Mouse (Mus musculus) forebrain, embryonic 12.5 days (tissue): ENCODE measurements around the gene Pla1a. TPM values are rescaled to one million over a fixed set of nuclear protein-coding genes. Genes with fewer than 3 reads are reported as not detected.
"Not testable (repeated sequence)": the region's sequence is repeated elsewhere in the genome, so short reads cannot be mapped to it uniquely, and the experiment has no call there.

ENCODE experiments used
- ATAC-seq: fragments of 200-750 bp; cut with Nextera tagmentation; 2 replicates; pipeline ENCODE4 v1.8.0; 2017; ENCODE audit warnings: moderate TSS enrichment; ENCODE audit not compliant: low FRiP score
- H3K27ac ChIP-seq: fragments of 300-500 bp; sonication (generic); 2 replicates; pipeline ENCODE4 v1.5.1; 2016; ENCODE audit warnings: mild to moderate bottlenecking
- H3K27me3 ChIP-seq: fragments of 300-500 bp; sonication (generic); 2 replicates; pipeline ENCODE4 v1.6.1; 2016; ENCODE audit warnings: mild to moderate bottlenecking
- H3K36me3 ChIP-seq: fragments of 300-500 bp; sonication (generic); replicated peaks from 2 replicates; pipeline ENCODE4 v1.6.1; 2016; ENCODE audit warnings: mild to moderate bottlenecking
- H3K4me1 ChIP-seq: fragments of 300-500 bp; sonication (generic); 2 replicates; pipeline ENCODE4 v1.6.1; 2016
- H3K4me2 ChIP-seq: fragments of 300-500 bp; sonication (generic); 2 replicates; pipeline ENCODE4 v1.6.1; 2016; ENCODE audit warnings: mild to moderate bottlenecking, moderate library complexity
- H3K4me3 ChIP-seq: fragments of 300-500 bp; sonication (generic); replicated peaks from 2 replicates; pipeline ENCODE4 v1.5.1; 2016; ENCODE audit warnings: mild to moderate bottlenecking
- H3K9ac ChIP-seq: fragments of 300-500 bp; sonication (generic); 2 replicates; pipeline ENCODE4 v1.6.1; 2016; ENCODE audit warnings: mild to moderate bottlenecking
- H3K9me3 ChIP-seq: fragments of 300-500 bp; sonication (generic); 2 replicates; pipeline ENCODE4 v1.6.1; 2016
- WGBS: fragments of 180-500 bp; shearing (Covaris S2); methylation state at CpG from one replicate; pipeline ENCODE4 v1.1.7; 2016; 5-methylcytosine and 5-hydroxymethylcytosine counted together
- polyA plus RNA-seq: library from polyadenylated mRNA; unstranded; fragments of >200 nt; fragmentation: Nextera tagmentation; extraction: Ambion mirVana; gene quantifications from 2 replicates; pipeline ENCODE4 v1.2.1, GENCODE M21; 2016

Gene Pla1a
- polyA plus RNA-seq, 1 experiment from 2014 or later: 0.15 TPM

- Histone ChIP-seq H3K36me3 (peaks cover 9% of the 10 kb centered on the region), H3K27me3 (no peaks in the 10 kb centered on the region), H3K4me1 (peaks cover 12% of the 10 kb centered on the region), H3K9ac (no peak overlapping the region), H3K4me3 (no peak overlapping the region), H3K27ac (no peak overlapping the region), H3K4me2 (no peak overlapping the region), H3K9me3 (no peaks in the 10 kb centered on the region)
- ATAC-seq: no peak
- 81% methylated on average over 11 of the region's 11 CpGs for WGBS
These were observed 21.7 kb upstream of the Pla1a start for GRCm38 (mm10) chr16:38454533-38455254.

- 93% methylated on average over 4 of the region's 4 CpGs for WGBS
- H3K4me1 ChIP-seq: peaks cover 12% of the 10 kb centered on the region
- ATAC-seq: no peak
These were observed 21.0 kb upstream of the Pla1a start for GRCm38 (mm10) chr16:38453952-38454351.

DNA sequence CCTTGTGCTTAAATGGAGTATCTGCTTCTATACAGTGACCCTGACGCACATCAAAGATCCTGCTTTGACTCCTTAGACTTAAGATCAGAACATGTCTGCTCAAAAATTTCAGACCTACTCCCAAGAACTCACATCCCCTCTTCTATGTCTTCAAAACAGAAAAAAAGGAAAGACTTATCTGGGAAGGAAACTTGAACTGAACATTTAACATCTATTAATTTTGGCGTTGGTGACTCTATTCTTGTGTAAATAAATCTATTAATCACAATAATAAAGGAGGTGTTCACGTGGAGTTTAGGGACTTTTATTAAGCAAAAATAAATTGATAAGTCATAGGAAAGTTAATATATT lies 20.2 kb upstream of the Pla1a start:
- Histone ChIP-seq H3K36me3 (peaks cover 24% of the 10 kb centered on the region), H3K4me2 (peak overlapping the region; percentile 77), H3K4me3 (peak overlapping the region; percentile 70), H3K27ac (no peak overlapping the region), H3K27me3 (no peaks in the 10 kb centered on the region), H3K9me3 (no peaks in the 10 kb centered on the region), H3K4me1 (peaks cover 12% of the 10 kb centered on the region), H3K9ac (peak overlapping the region; percentile 82)
- ATAC-seq: no peak
- 32% methylated on average over 3 of the region's 3 CpGs for WGBS

More at GRCm38 (mm10) chr16:38453952-38454351, 21.0 kb upstream of the Pla1a start:
- H3K9me3 ChIP-seq: no peaks in the 10 kb centered on the region
- H3K9ac ChIP-seq: no peak overlapping the region
- H3K27ac ChIP-seq: no peak overlapping the region
- H3K4me3 ChIP-seq: no peak overlapping the region
- no peaks in the 10 kb centered on the region for H3K27me3 ChIP-seq
- H3K4me2 ChIP-seq: no peak overlapping the region
- peaks cover 17% of the 10 kb centered on the region for H3K36me3 ChIP-seq

DNA sequence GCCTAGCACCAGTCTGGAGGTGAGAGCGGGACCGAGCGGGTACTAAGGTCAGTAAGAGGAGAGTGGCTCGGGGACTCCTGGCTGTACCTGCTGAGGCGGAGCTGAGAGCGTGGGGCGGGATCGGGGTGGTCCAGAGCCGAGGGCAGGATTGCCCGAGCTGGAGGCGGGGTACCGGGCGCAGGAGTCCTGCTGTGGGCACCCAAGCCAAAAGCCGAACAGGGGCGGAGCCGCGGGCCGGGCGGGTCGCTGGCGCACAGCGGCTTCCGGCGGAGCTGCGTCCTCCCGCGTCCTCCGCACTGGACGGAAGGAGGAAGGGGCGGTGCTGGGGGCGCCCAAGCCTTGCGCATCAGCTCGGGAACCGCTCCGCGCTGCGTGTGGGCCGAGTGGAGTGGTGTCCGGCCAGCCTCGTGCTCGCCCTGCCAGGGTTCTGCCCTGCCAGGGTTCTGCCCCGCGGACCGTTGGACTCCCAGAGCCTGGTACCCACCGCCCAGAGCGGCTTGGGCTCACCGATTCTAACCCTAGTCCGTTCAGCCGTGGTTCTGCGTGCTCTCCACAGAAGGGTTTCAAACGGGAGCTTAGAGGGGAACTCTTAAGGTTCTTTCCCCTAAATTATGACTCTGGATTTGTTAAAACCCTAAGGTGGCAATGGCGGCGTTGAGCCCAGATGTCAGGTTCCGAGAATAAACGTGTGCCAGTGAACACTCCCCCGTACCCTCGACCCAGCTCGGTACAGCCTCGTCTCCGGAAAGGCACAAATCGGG lies 19.7 kb upstream of the Pla1a start, which contains the start of gene Adprh:
Adprh (minus strand) TSS at position 262 of the 761 bp plus-strand sequence.
- Histone ChIP-seq H3K4me1 (peaks cover 12% of the 10 kb centered on the region), H3K4me3 (peak within 1 kb of the TSS; percentile 70), H3K4me2 (peak within 1 kb of the TSS; percentile 77), H3K9ac (peak within 1 kb of the TSS; percentile 82), H3K27ac (peak within 1 kb of the TSS; percentile 79), H3K36me3 (peaks cover 30% of the 10 kb centered on the region), H3K27me3 (no peaks in the 10 kb centered on the region), H3K9me3 (no peaks in the 10 kb centered on the region)
- ATAC-seq: peak; percentile 98
- under 1% methylated on average over 55 of the region's 61 CpGs for WGBS

DNA sequence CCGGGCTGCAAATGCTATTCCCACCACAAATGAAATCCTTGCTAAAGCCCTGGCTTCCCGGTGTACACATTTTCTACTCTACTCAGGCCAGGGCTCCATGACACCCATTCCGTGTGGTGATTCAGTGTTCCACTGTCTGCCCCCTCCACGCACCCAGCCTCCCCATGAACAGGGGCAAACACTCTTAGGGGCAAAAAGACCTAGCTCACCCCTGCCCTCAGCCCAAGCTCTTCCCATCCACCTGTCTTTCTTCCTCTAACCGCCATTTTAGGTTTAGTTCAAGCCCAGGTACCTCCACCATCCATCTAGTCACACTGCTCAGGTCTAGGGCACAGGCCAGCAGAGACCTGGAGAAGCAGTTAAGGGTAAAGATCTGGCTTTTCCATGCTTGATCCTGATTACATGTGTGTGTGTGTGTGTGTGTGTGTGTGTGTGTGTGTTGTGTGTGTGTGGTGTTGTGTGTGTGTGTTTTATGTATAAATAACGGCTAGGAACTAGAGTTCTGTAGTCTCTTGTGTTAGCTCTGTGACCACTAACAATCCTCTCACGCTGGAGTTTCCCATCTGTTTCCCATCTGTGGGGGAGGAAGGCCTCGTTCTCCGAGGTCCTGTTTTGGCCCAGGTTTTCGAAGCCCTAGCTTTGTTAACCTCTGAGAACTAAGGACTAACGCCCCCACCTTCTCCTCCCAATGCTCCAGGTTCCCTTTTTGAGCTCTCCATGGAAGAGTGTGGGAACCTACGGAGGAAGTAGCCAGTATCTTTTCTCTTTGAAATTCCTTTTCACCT lies 18.7 kb upstream of the Pla1a start:
- Histone ChIP-seq H3K9me3 (no peaks in the 10 kb centered on the region), H3K27me3 (no peaks in the 10 kb centered on the region), H3K4me3 (peak overlapping the region; percentile 70), H3K27ac (peak overlapping the region; percentile 79), H3K36me3 (peaks cover 39% of the 10 kb centered on the region), H3K4me2 (peak overlapping the region; percentile 77), H3K9ac (peak overlapping the region; percentile 82), H3K4me1 (peaks cover 12% of the 10 kb centered on the region)
- WGBS: 49% methylated on average over 12 of the region's 12 CpGs
- ATAC-seq: no peak

- Histone ChIP-seq H3K27me3 (no peaks in the 10 kb centered on the region), H3K36me3 (peaks cover 48% of the 10 kb centered on the region), H3K4me1 (peaks cover 12% of the 10 kb centered on the region), H3K27ac (no peak overlapping the region), H3K4me3 (no peak overlapping the region), H3K4me2 (no peak overlapping the region), H3K9ac (no peak overlapping the region), H3K9me3 (no peaks in the 10 kb centered on the region)
- 88% methylated on average over 7 of the region's 7 CpGs for WGBS
- no peak for ATAC-seq
These were observed 17.8 kb upstream of the Pla1a start for GRCm38 (mm10) chr16:38450707-38451106.

DNA sequence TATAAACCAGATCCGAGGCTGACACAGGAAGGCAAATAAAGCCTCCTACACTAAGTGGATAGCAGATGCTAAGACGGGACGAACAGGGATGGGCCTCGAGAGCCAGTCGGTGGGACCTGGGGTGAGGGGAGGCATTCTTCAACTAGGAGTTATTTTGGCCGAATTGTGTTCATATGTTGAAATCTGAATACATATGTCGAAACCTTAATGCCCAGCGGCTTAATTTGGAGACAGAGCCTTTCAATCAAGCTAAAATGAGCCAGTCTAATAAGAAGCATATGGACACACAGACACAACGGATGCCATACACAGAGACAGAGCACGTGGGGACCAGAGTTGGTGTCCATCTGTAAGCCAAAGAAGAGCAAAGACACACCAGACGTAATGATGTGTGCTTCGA lies 15.5 kb upstream of the Pla1a start:
- no peak overlapping the region for H3K27ac ChIP-seq
- ATAC-seq: no peak
- H3K9ac ChIP-seq: no peak overlapping the region
- H3K4me3 ChIP-seq: no peak overlapping the region
- H3K36me3 ChIP-seq: peaks cover 70% of the 10 kb centered on the region
- no peak overlapping the region for H3K4me2 ChIP-seq
- no peaks in the 10 kb centered on the region for H3K9me3 ChIP-seq
- no peaks in the 10 kb centered on the region for H3K27me3 ChIP-seq
- peaks cover 12% of the 10 kb centered on the region for H3K4me1 ChIP-seq
- 95% methylated on average over 12 of the region's 12 CpGs for WGBS

- H3K36me3 ChIP-seq: peaks cover 80% of the 10 kb centered on the region
- WGBS: 91% methylated on average over 21 of the region's 21 CpGs
- H3K4me3 ChIP-seq: no peak overlapping the region
- no peaks in the 10 kb centered on the region for H3K27me3 ChIP-seq
- H3K9ac ChIP-seq: no peak overlapping the region
- H3K4me2 ChIP-seq: no peak overlapping the region
- H3K27ac ChIP-seq: no peak overlapping the region
- H3K9me3 ChIP-seq: no peaks in the 10 kb centered on the region
- H3K4me1 ChIP-seq: peaks cover 10% of the 10 kb centered on the region
- ATAC-seq: no peak
These were observed 14.4 kb upstream of the Pla1a start for GRCm38 (mm10) chr16:38447366-38447765.

DNA sequence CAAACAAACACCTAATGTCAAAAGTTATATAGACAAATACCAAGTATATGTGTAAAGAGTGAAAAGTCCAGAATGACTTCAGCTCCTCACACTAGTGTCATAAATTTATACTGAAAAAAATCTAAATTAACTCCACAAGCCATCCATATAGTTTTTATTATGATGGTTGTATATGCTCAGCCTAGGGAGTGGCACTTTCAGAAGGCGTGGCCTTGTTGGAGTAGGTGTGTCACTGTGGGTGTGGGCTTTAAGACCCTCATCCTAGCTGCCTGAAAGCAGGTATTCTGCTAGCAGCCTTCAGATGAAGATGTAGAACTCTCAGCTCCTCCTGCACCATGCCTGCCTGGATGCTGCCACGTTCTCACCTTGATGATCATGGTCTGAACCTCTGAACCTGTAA lies 13.2 kb upstream of the Pla1a start:
- 97% methylated on average over 2 of the region's 2 CpGs for WGBS
- not testable (repeated sequence) for H3K4me2 ChIP-seq, H3K27ac ChIP-seq, H3K4me3 ChIP-seq, H3K4me1 ChIP-seq, H3K9ac ChIP-seq, H3K9me3 ChIP-seq, H3K27me3 ChIP-seq, ATAC-seq
- H3K36me3 ChIP-seq: peaks cover 84% of the 10 kb centered on the region

DNA sequence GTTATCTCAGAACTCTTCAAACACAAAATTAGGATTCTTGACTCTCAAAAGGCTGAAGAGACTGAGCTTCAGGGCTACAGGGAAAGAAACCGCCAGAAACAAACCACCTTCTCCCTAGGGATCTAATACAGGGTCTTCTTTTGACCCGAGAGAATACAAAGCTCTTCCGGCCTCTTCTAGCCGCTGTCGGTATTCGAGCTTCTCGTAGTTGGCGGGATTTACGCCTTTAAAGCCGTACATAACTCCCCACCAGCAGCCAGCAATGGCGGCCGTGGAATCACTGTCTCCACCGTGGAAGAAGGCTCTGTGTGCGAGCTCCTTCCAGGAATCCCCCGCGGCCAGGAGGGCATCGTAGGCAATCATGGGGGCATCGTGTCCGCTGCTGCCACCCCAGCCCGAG lies 12.6 kb upstream of the Pla1a start:
- H3K9me3 ChIP-seq: no peaks in the 10 kb centered on the region

GRCm38 (mm10) chr16:38445046-38445445 lies 12.1 kb upstream of the Pla1a start:
- H3K4me3 ChIP-seq: no peak overlapping the region
- H3K9ac ChIP-seq: no peak overlapping the region
- no peaks in the 10 kb centered on the region for H3K4me1 ChIP-seq
- no peak for ATAC-seq
- H3K36me3 ChIP-seq: peaks cover 78% of the 10 kb centered on the region
- H3K9me3 ChIP-seq: no peaks in the 10 kb centered on the region
- H3K27ac ChIP-seq: no peak overlapping the region
- H3K27me3 ChIP-seq: no peaks in the 10 kb centered on the region
- 94% methylated on average over 1 of the region's 1 CpGs for WGBS
- no peak overlapping the region for H3K4me2 ChIP-seq

More for the DNA sequence above, 12.6 kb upstream of the Pla1a start:
- Histone ChIP-seq H3K9ac (no peak overlapping the region), H3K4me1 (no peaks in the 10 kb centered on the region), H3K36me3 (peaks cover 84% of the 10 kb centered on the region), H3K4me3 (no peak overlapping the region), H3K4me2 (no peak overlapping the region), H3K27ac (no peak overlapping the region), H3K27me3 (no peaks in the 10 kb centered on the region)
- WGBS: 96% methylated on average over 20 of the region's 20 CpGs
- ATAC-seq: no peak

GRCm38 (mm10) chr16:38443721-38444464 lies 10.9 kb upstream of the Pla1a start:
- H3K4me2 ChIP-seq: no peak overlapping the region
- no peaks in the 10 kb centered on the region for H3K9me3 ChIP-seq
- no peak overlapping the region for H3K27ac ChIP-seq
- ATAC-seq: no peak
- no peak overlapping the region for H3K9ac ChIP-seq
- H3K27me3 ChIP-seq: no peaks in the 10 kb centered on the region
- H3K4me1 ChIP-seq: no peaks in the 10 kb centered on the region
- peaks cover 67% of the 10 kb centered on the region for H3K36me3 ChIP-seq
- WGBS: 97% methylated on average over 7 of the region's 7 CpGs
- H3K4me3 ChIP-seq: no peak overlapping the region
